Mouse (Mus musculus) heart, adult 2 months (tissue): ENCODE data around the gene Taf11. TPM values are rescaled to one million over a fixed set of nuclear protein-coding genes. Genes with fewer than 3 reads are reported as not detected.

Source experiments
- DNase-seq, 2 experiments: peaks; one replicate each; pipeline ENCODE4 v3.0.0; 2021
- H3K27ac ChIP-seq: fragments of 200-600 bp; 2 replicates; pipeline ENCODE4 v1.8.1; 2022
- H3K27me3 ChIP-seq: fragments of 200-500 bp; 2 replicates; pipeline ENCODE4 v1.6.1; 2012; ENCODE audit warnings: mild to moderate bottlenecking, low read length, inconsistent platforms, mixed read lengths; ENCODE audit not compliant: control insufficient read depth, insufficient read depth
- H3K36me3 ChIP-seq: fragments of 200-500 bp; 2 replicates; pipeline ENCODE4 v1.6.1; 2012; ENCODE audit warnings: low read length, inconsistent platforms; ENCODE audit not compliant: control insufficient read depth, insufficient read depth
- H3K4me1 ChIP-seq: fragments of 200-500 bp; 2 replicates; pipeline ENCODE4 v1.6.1; 2011; ENCODE audit warnings: low read length; ENCODE audit not compliant: control insufficient read depth, insufficient read depth
- H3K4me3 ChIP-seq: fragments of 200-600 bp; 2 replicates; pipeline ENCODE4 v1.8.1; 2022
- H3K79me2 ChIP-seq: fragments of 200-500 bp; replicated peaks from 2 replicates; pipeline ENCODE4 v1.6.1; 2012; ENCODE audit warnings: mild to moderate bottlenecking, inconsistent platforms, low read length, moderate library complexity, mixed read lengths; ENCODE audit not compliant: control insufficient read depth, insufficient read depth
- H3K9ac ChIP-seq: fragments of 200-500 bp; 2 replicates; pipeline ENCODE4 v1.6.1; 2012; ENCODE audit warnings: low read depth, mild to moderate bottlenecking, control low read depth, inconsistent platforms, low read length, mixed read lengths
- CTCF ChIP-seq: fragments of 200-600 bp; IDR thresholded peaks from 2 replicates; pipeline ENCODE4 v1.8.1; 2022; ENCODE audit warnings: antibody characterized with exemption, mild to moderate bottlenecking, moderate library complexity
- EP300 ChIP-seq: fragments of 200-500 bp; IDR thresholded peaks from 2 replicates; pipeline ENCODE4 v1.6.1; 2011; ENCODE audit warnings: low read depth, low read length, control low read depth; ENCODE audit not compliant: insufficient read depth
- POLR2A ChIP-seq: fragments of 200-500 bp; IDR thresholded peaks from 2 replicates; pipeline ENCODE4 v1.6.1; 2011; ENCODE audit warnings: mild to moderate bottlenecking, low read depth, low read length, control low read depth; ENCODE audit not compliant: insufficient read depth
- WGBS: fragments of 180-500 bp; shearing (Covaris S2); methylation state at CpG from one replicate; pipeline ENCODE4 v1.1.7; 2018; 5-methylcytosine and 5-hydroxymethylcytosine counted together
- intact Hi-C: fragments of 180-260 bp; cut with DNase I; formaldehyde crosslinking; loops from one replicate; pipeline ENCODE4 v1.15.1; 2025
- polyA plus RNA-seq: library from polyadenylated mRNA; depleted of rRNA; stranded (reverse); fragments of >200 nt; gene quantifications from 2 replicates; pipeline ENCODE4 v1.2.3, GENCODE M21; 2012
- total RNA-seq, 2 experiments: library from RNA; stranded (reverse); gene quantifications; 2 replicates each; pipeline ENCODE4 v1.2.3; 2021

Gene Taf11
- total and polyA plus RNA-seq, 3 experiments, result 12.5 to 21.6 (median 21.5) TPM

- TF ChIP-seq CTCF (no peak), POLR2A (no peak), EP300 (no peak)
- Histone ChIP-seq H3K79me2 (no peaks in the 10 kb centered on the region; the same call in 1 of the 2 replicates), H3K4me3 (no peak overlapping the region), H3K36me3 (no peaks in the 10 kb centered on the region), H3K27ac (no peak overlapping the region), H3K9ac (no peak overlapping the region), H3K4me1 (no peaks in the 10 kb centered on the region), H3K27me3 (no peaks in the 10 kb centered on the region)
- DNase-seq, result no peak
- 73% methylated on average over 3 of the region's 3 CpGs for WGBS
- intact Hi-C loops, result no loop called here
These were observed 37.8 kb downstream of the Taf11 start for GRCm38 (mm10) chr17:27871851-27872250.

GRCm38 (mm10) chr17:27866737-27867136 lies 42.9 kb downstream of the Taf11 start:
- DNase-seq, result no peak
- no peak for TF ChIP-seq CTCF
- TF ChIP-seq POLR2A, result no peak
- TF ChIP-seq EP300, result no peak

GRCm38 (mm10) chr17:27865461-27865860 lies 44.2 kb downstream of the Taf11 start:
- no peak for DNase-seq
- intact Hi-C loops, result no loop called here
- Histone ChIP-seq H3K9ac (no peak overlapping the region), H3K27ac (no peak overlapping the region), H3K36me3 (no peaks in the 10 kb centered on the region), H3K4me3 (no peak overlapping the region), H3K27me3 (no peaks in the 10 kb centered on the region), H3K79me2 (0 out of 2 replicates have a peak, but pooled peaks cover 2% of the 10 kb centered on the region), H3K4me1 (no peaks in the 10 kb centered on the region)
- 95% methylated on average over 2 of the region's 2 CpGs for WGBS
- TF ChIP-seq CTCF, result peak; percentile 18; the same call in 1 of the 2 replicates
- no peak for TF ChIP-seq EP300
- TF ChIP-seq POLR2A, result no peak

More at GRCm38 (mm10) chr17:27866737-27867136, 42.9 kb downstream of the Taf11 start:
- intact Hi-C loops, result no loop called here
- 77% methylated on average over 4 of the region's 4 CpGs for WGBS
- H3K27ac ChIP-seq, result no peak overlapping the region
- no peak overlapping the region for H3K9ac ChIP-seq
- no peaks in the 10 kb centered on the region for H3K36me3 ChIP-seq
- no peak overlapping the region for H3K4me3 ChIP-seq
- no peaks in the 10 kb centered on the region for H3K4me1 ChIP-seq
- 0 out of 2 replicates have a peak, but pooled peaks cover 2% of the 10 kb centered on the region for H3K79me2 ChIP-seq
- no peaks in the 10 kb centered on the region for H3K27me3 ChIP-seq

GRCm38 (mm10) chr17:27859131-27859530 lies 50.5 kb downstream of the Taf11 start:
- no peaks in the 10 kb centered on the region for H3K27me3 ChIP-seq
- DNase-seq, result no peak
- H3K36me3 ChIP-seq, result no peaks in the 10 kb centered on the region
- H3K4me3 ChIP-seq, result no peak overlapping the region
- no peak overlapping the region for H3K9ac ChIP-seq
- intact Hi-C loops, result loop anchor here (5.0 kb wide), 1 partner anchor 48 kb away; the partner anchor contains the start of genes Anks1 and Taf11
- no peak for TF ChIP-seq EP300
- TF ChIP-seq POLR2A, result no peak
- 73% methylated on average over 2 of the region's 2 CpGs for WGBS
- no peak overlapping the region for H3K27ac ChIP-seq
- H3K4me1 ChIP-seq, result peaks cover 6% of the 10 kb centered on the region
- peaks cover 5% of the 10 kb centered on the region for H3K79me2 ChIP-seq

- Histone ChIP-seq H3K27ac (no peak overlapping the region), H3K4me1 (peaks cover 6% of the 10 kb centered on the region), H3K36me3 (no peaks in the 10 kb centered on the region), H3K27me3 (no peaks in the 10 kb centered on the region), H3K79me2 (peaks cover 4% of the 10 kb centered on the region), H3K9ac (no peak overlapping the region), H3K4me3 (peak overlapping the region; percentile 96)
- 36% methylated on average over 11 of the region's 11 CpGs for WGBS
- intact Hi-C loops, result loop anchor here (5.0 kb wide), 1 partner anchor 49 kb away; the partner anchor contains the start of genes Anks1 and Taf11
- TF ChIP-seq POLR2A, result no peak
- TF ChIP-seq EP300, result no peak
- no peak for TF ChIP-seq CTCF
- no peak for DNase-seq
These were observed 51.8 kb downstream of the Taf11 start for GRCm38 (mm10) chr17:27857649-27858475.
